In genomic region chr14:59942864-59943611, GRCm38 (mm10) we compare ENCODE assay signal across 8 mouse cellular contexts.
A peak's percentile ranks its signal among the peaks of the same experiment; 100 is the strongest.
DNase-seq lines count a peak whose midpoint lies in the region; ATAC-seq and TF ChIP-seq lines count a peak whose summit lies in the region.

No protein-coding gene starts in this region.

- peak; percentile 85 for TF ChIP-seq CTCF in gastrocnemius, adult 2 months (IDR thresholded peaks at IDR 0.05)

- no peaks in the 10 kb centered on the region for H3K9me3 ChIP-seq in intestine, embryonic 14.5 days (ENCODE audit: control insufficient read depth, low read length)
- H3K9me3 ChIP-seq in midbrain, embryonic 11.5 days (ENCODE audit: control insufficient read depth, low read length) = no peaks in the 10 kb centered on the region

- H3K4me3 ChIP-seq in gastrocnemius, adult 2 months = no peak overlapping the region
- no peak overlapping the region for H3K4me3 ChIP-seq in intestine, embryonic 14.5 days (ENCODE audit: low read depth, low read length)
- no peak overlapping the region for H3K4me3 ChIP-seq in midbrain, embryonic 11.5 days (ENCODE audit: low read depth, low read length)

- no peak overlapping the region for H3K9ac ChIP-seq in intestine, embryonic 14.5 days (ENCODE audit: low read length)
- H3K9ac ChIP-seq in midbrain, embryonic 11.5 days (ENCODE audit: low read length) = no peak overlapping the region

- no peak overlapping the region for H3K27ac ChIP-seq in gastrocnemius, adult 2 months
- H3K27ac ChIP-seq in intestine, embryonic 14.5 days (ENCODE audit: low read depth) = no peak overlapping the region
- no peak overlapping the region for H3K27ac ChIP-seq in midbrain, embryonic 11.5 days (ENCODE audit: low read depth, low read length)

- intact Hi-C loops in gastrocnemius, adult 2 months (cut with DNase I) = loop anchor here (2.0 to 10.0 kb wide), 4 partner anchors 74 to 330 kb away; no protein-coding TSS in a partner anchor

- no peaks in the 10 kb centered on the region for H3K27me3 ChIP-seq in intestine, embryonic 14.5 days (replicated peaks; ENCODE audit: control insufficient read depth, insufficient read depth, low read length)
- peaks cover 2% of the 10 kb centered on the region; the same call in 1 of the 2 replicates for H3K27me3 ChIP-seq in midbrain, embryonic 11.5 days (ENCODE audit: control insufficient read depth, insufficient read depth, low read length)

- H3K4me1 ChIP-seq in intestine, embryonic 14.5 days (replicated peaks; ENCODE audit: control insufficient read depth, insufficient read depth, low read length) = no peaks in the 10 kb centered on the region; the same call in 1 of the 2 replicates
- H3K4me1 ChIP-seq in midbrain, embryonic 11.5 days (ENCODE audit: control insufficient read depth, insufficient read depth, low read length) = peaks cover 2% of the 10 kb centered on the region; the same call in 1 of the 2 replicates

- H3K4me2 ChIP-seq in intestine, embryonic 14.5 days (ENCODE audit: low read length) = peak overlapping the region; percentile 25; the same call in 1 of the 2 replicates
- H3K4me2 ChIP-seq in midbrain, embryonic 11.5 days = no peak overlapping the region

- no peaks in the 10 kb centered on the region for H3K36me3 ChIP-seq in intestine, embryonic 14.5 days (ENCODE audit: control insufficient read depth, insufficient read depth, low read length)
- no peaks in the 10 kb centered on the region for H3K36me3 ChIP-seq in midbrain, embryonic 11.5 days (ENCODE audit: control insufficient read depth, insufficient read depth, low read length)

- 21% methylated on average over 7 of the region's 7 CpGs for WGBS in intestine, embryonic 14.5 days
- 49% methylated on average over 7 of the region's 7 CpGs for WGBS in midbrain, embryonic 11.5 days

- peak; percentile 89 for ATAC-seq in intestine, embryonic 14.5 days (replicated peaks; ENCODE audit: low FRiP score, low TSS enrichment, low read depth)
- ATAC-seq in midbrain, embryonic 11.5 days (ENCODE audit: low FRiP score) = peak; percentile 72
- ATAC-seq in erythroid progenitor cell, adult 5-6 weeks (replicated peaks; ENCODE audit: low FRiP score, poor library complexity, severe bottlenecking) = no peak

- peak; percentile 43 for DNase-seq in WW6 (ENCODE audit: low read depth, low spot score)
- peak; percentile 73 to 88 for DNase-seq in cerebellum, postnatal 25 days
- peak; percentile 82 for DNase-seq in gastrocnemius, adult 2 months
- peak; percentile 91 for DNase-seq in intestine, embryonic 14.5 days (ENCODE audit: low spot score)
- peak; percentile 30 to 90 for DNase-seq in left cerebral cortex, adult 9 months (ENCODE audit: low spot score in 2 of 2)
- DNase-seq in midbrain, embryonic 11.5 days (ENCODE audit: low spot score, missing footprints) = peak; percentile 97
- DNase-seq in spleen, adult 12 weeks (ENCODE audit: low spot score) = peak; percentile 8

Comparison
In these comparisons a context has a peak if more than half of its experiments do, and no peak if none do; other contexts are left out.
1. DNase-seq: peak in every context shown above with its lines; median percentile 97 in midbrain, embryonic 11.5 days; 91 in intestine, embryonic 14.5 days; 82 in gastrocnemius, adult 2 months; 80 in cerebellum, postnatal 25 days; 60 in left cerebral cortex, adult 9 months; 43 in WW6; 8 in spleen, adult 12 weeks.